Comparison of ENCODE assay signal across 25 mouse cellular contexts in genomic region chr11:112552838-112553237, GRCm38 (mm10).
DNase-seq lines count a peak whose midpoint lies in the region; ATAC-seq and TF ChIP-seq lines count a peak whose summit lies in the region.
"Had no signal": no experiment of that assay in that cellular context is flagged by ENCODE, and none has a peak within 500 bp of the region (broad histone marks: within the 10 kb centered on the region; RNA-seq: fewer than 3 reads in every experiment).

No protein-coding gene starts in this region.

- TF ChIP-seq CTCF in midbrain, postnatal 0 days (IDR thresholded peaks at IDR 0.05) = no peak

- no peaks in the 10 kb centered on the region for H3K27me3 ChIP-seq in forebrain, embryonic 11.5 days (ENCODE audit: control insufficient read depth, insufficient read depth, low read length)
- H3K27me3 ChIP-seq in forebrain, embryonic 15.5 days = no peaks in the 10 kb centered on the region
- no peaks in the 10 kb centered on the region for H3K27me3 ChIP-seq in midbrain, embryonic 11.5 days (ENCODE audit: control insufficient read depth, insufficient read depth, low read length)
- no peaks in the 10 kb centered on the region for H3K27me3 ChIP-seq in midbrain, embryonic 10.5 days (ENCODE audit: low read depth, poor library complexity, severe bottlenecking)
- no peaks in the 10 kb centered on the region for H3K27me3 ChIP-seq in midbrain, embryonic 14.5 days (ENCODE audit: control insufficient read depth, insufficient read depth, low read length)
- no peaks in the 10 kb centered on the region for H3K27me3 ChIP-seq in midbrain, postnatal 0 days (ENCODE audit: insufficient read depth, low read length)
- no peaks in the 10 kb centered on the region for H3K27me3 ChIP-seq in embryonic facial prominence, embryonic 11.5 days (ENCODE audit: control insufficient read depth, insufficient read depth, low read length)
- H3K27me3 ChIP-seq: heart, embryonic 13.5 days had no signal

- no peaks in the 10 kb centered on the region for H3K9me3 ChIP-seq in forebrain, embryonic 11.5 days (ENCODE audit: control insufficient read depth, low read length)
- no peaks in the 10 kb centered on the region for H3K9me3 ChIP-seq in forebrain, embryonic 15.5 days
- H3K9me3 ChIP-seq in midbrain, embryonic 11.5 days (ENCODE audit: control insufficient read depth, low read length) = no peaks in the 10 kb centered on the region
- H3K9me3 ChIP-seq in midbrain, embryonic 10.5 days (replicated peaks) = no peaks in the 10 kb centered on the region
- no peaks in the 10 kb centered on the region for H3K9me3 ChIP-seq in midbrain, embryonic 14.5 days (ENCODE audit: control insufficient read depth, low read length)
- no peaks in the 10 kb centered on the region for H3K9me3 ChIP-seq in midbrain, postnatal 0 days (ENCODE audit: low read length)
- H3K9me3 ChIP-seq in embryonic facial prominence, embryonic 11.5 days (replicated peaks; ENCODE audit: control insufficient read depth, low read length) = no peaks in the 10 kb centered on the region
- H3K9me3 ChIP-seq: heart, embryonic 10.5 days; heart, embryonic 13.5 days had no signal

- WGBS in forebrain, embryonic 11.5 days = 28% methylated on average over 6 of the region's 6 CpGs
- WGBS in forebrain, embryonic 15.5 days = 16% methylated on average over 6 of the region's 6 CpGs
- WGBS in midbrain, embryonic 11.5 days = 31% methylated on average over 6 of the region's 6 CpGs
- WGBS in midbrain, embryonic 10.5 days = 52% methylated on average over 6 of the region's 6 CpGs
- 11% methylated on average over 6 of the region's 6 CpGs for WGBS in midbrain, embryonic 14.5 days
- 25% methylated on average over 6 of the region's 6 CpGs for WGBS in midbrain, postnatal 0 days
- whole genome bisulfite sequencing in embryonic facial prominence, embryonic 11.5 days = 43% methylated on average over 6 of the region's 6 CpGs

- H3K9ac ChIP-seq in forebrain, embryonic 11.5 days (ENCODE audit: low read length) = no peak overlapping the region
- no peak overlapping the region for H3K9ac ChIP-seq in forebrain, embryonic 15.5 days (replicated peaks)
- no peak overlapping the region for H3K9ac ChIP-seq in midbrain, embryonic 11.5 days (ENCODE audit: low read length)
- H3K9ac ChIP-seq in midbrain, embryonic 14.5 days (replicated peaks; ENCODE audit: low read length) = no peak overlapping the region
- H3K9ac ChIP-seq in midbrain, postnatal 0 days (replicated peaks; ENCODE audit: low read length, poor library complexity, severe bottlenecking) = no peak overlapping the region
- H3K9ac ChIP-seq in embryonic facial prominence, embryonic 11.5 days (replicated peaks; ENCODE audit: low read length) = no peak overlapping the region
- H3K9ac ChIP-seq: heart, embryonic 13.5 days; hindbrain, embryonic 14.5 days had no signal

- no peaks in the 10 kb centered on the region; the same call in 1 of the 2 replicates for H3K4me1 ChIP-seq in forebrain, embryonic 11.5 days (replicated peaks; ENCODE audit: control insufficient read depth, insufficient read depth, low read length)
- peaks cover 13% of the 10 kb centered on the region for H3K4me1 ChIP-seq in forebrain, embryonic 15.5 days
- H3K4me1 ChIP-seq in midbrain, embryonic 11.5 days (ENCODE audit: control insufficient read depth, insufficient read depth, low read length) = peaks cover 12% of the 10 kb centered on the region
- H3K4me1 ChIP-seq in midbrain, embryonic 10.5 days = peaks cover 23% of the 10 kb centered on the region
- H3K4me1 ChIP-seq in midbrain, embryonic 14.5 days (ENCODE audit: control insufficient read depth, insufficient read depth, low read length) = peaks cover 3% of the 10 kb centered on the region; the same call in 1 of the 2 replicates
- no peaks in the 10 kb centered on the region for H3K4me1 ChIP-seq in midbrain, postnatal 0 days (ENCODE audit: insufficient read depth, low read length)
- no peaks in the 10 kb centered on the region for H3K4me1 ChIP-seq in embryonic facial prominence, embryonic 11.5 days (ENCODE audit: control insufficient read depth, insufficient read depth, low read length)
- H3K4me1 ChIP-seq: heart, embryonic 10.5 days; heart, embryonic 13.5 days had no signal

- H3K4me3 ChIP-seq in forebrain, embryonic 11.5 days (ENCODE audit: low read depth, low read length) = no peak overlapping the region
- H3K4me3 ChIP-seq in forebrain, embryonic 15.5 days = no peak overlapping the region
- no peak overlapping the region for H3K4me3 ChIP-seq in midbrain, embryonic 11.5 days (ENCODE audit: low read depth, low read length)
- H3K4me3 ChIP-seq in midbrain, embryonic 10.5 days = no peak overlapping the region
- no peak overlapping the region for H3K4me3 ChIP-seq in midbrain, embryonic 14.5 days (replicated peaks; ENCODE audit: low read depth, low read length)
- no peak overlapping the region for H3K4me3 ChIP-seq in midbrain, postnatal 0 days (ENCODE audit: low read depth, low read length)
- no peak overlapping the region for H3K4me3 ChIP-seq in embryonic facial prominence, embryonic 11.5 days (ENCODE audit: low read depth, low read length)
- H3K4me3 ChIP-seq: heart, adult 2 months; heart, embryonic 10.5 days; heart, embryonic 13.5 days had no signal

- H3K4me2 ChIP-seq in forebrain, embryonic 11.5 days (ENCODE audit: low read depth, low read length, severe bottlenecking) = no peak overlapping the region
- H3K4me2 ChIP-seq in forebrain, embryonic 15.5 days (replicated peaks) = no peak overlapping the region
- H3K4me2 ChIP-seq in midbrain, embryonic 11.5 days = no peak overlapping the region
- no peak overlapping the region for H3K4me2 ChIP-seq in midbrain, embryonic 14.5 days (ENCODE audit: low read length)
- no peak overlapping the region for H3K4me2 ChIP-seq in midbrain, postnatal 0 days (ENCODE audit: low read depth, low read length, poor library complexity, severe bottlenecking)
- no peak overlapping the region for H3K4me2 ChIP-seq in embryonic facial prominence, embryonic 11.5 days (ENCODE audit: low read depth, low read length)
- H3K4me2 ChIP-seq: heart, embryonic 13.5 days; hindbrain, embryonic 14.5 days had no signal

- H3K27ac ChIP-seq in forebrain, embryonic 11.5 days (ENCODE audit: low read depth, low read length) = no peak overlapping the region
- no peak overlapping the region for H3K27ac ChIP-seq in forebrain, embryonic 15.5 days (replicated peaks)
- H3K27ac ChIP-seq in midbrain, embryonic 11.5 days (ENCODE audit: low read depth, low read length) = no peak overlapping the region
- H3K27ac ChIP-seq in midbrain, embryonic 10.5 days (replicated peaks) = no peak overlapping the region
- no peak overlapping the region for H3K27ac ChIP-seq in midbrain, embryonic 14.5 days (replicated peaks; ENCODE audit: low read depth, low read length)
- no peak overlapping the region for H3K27ac ChIP-seq in midbrain, postnatal 0 days (ENCODE audit: low read depth, low read length)
- H3K27ac ChIP-seq in embryonic facial prominence, embryonic 11.5 days (replicated peaks; ENCODE audit: low read depth, low read length) = no peak overlapping the region
- H3K27ac ChIP-seq: heart, adult 2 months; heart, embryonic 10.5 days; heart, embryonic 13.5 days; hindbrain, embryonic 14.5 days; hindbrain, postnatal 0 days had no signal

- H3K36me3 ChIP-seq in forebrain, embryonic 11.5 days (ENCODE audit: control insufficient read depth, insufficient read depth, low read length) = no peaks in the 10 kb centered on the region
- H3K36me3 ChIP-seq in forebrain, embryonic 15.5 days = no peaks in the 10 kb centered on the region
- H3K36me3 ChIP-seq in midbrain, embryonic 11.5 days (ENCODE audit: control insufficient read depth, insufficient read depth, low read length) = no peaks in the 10 kb centered on the region
- no peaks in the 10 kb centered on the region for H3K36me3 ChIP-seq in midbrain, embryonic 10.5 days
- H3K36me3 ChIP-seq in midbrain, embryonic 14.5 days (ENCODE audit: control insufficient read depth, insufficient read depth, low read length) = no peaks in the 10 kb centered on the region
- no peaks in the 10 kb centered on the region for H3K36me3 ChIP-seq in midbrain, postnatal 0 days (ENCODE audit: insufficient read depth, low read length)
- H3K36me3 ChIP-seq in embryonic facial prominence, embryonic 11.5 days (replicated peaks; ENCODE audit: control insufficient read depth, insufficient read depth, low read depth, low read length) = no peaks in the 10 kb centered on the region
- H3K36me3 ChIP-seq: heart, embryonic 10.5 days; heart, embryonic 13.5 days had no signal

- 0 out of 2 replicates have a peak, but pooled peaks have one; percentile 5 for ATAC-seq in forebrain, embryonic 11.5 days (replicated peaks; ENCODE audit: low FRiP score)
- ATAC-seq in forebrain, embryonic 15.5 days (replicated peaks) = no peak
- peak; percentile 24; the same call in 1 of the 2 replicates for ATAC-seq in midbrain, embryonic 11.5 days (ENCODE audit: low FRiP score)
- ATAC-seq in midbrain, embryonic 14.5 days (ENCODE audit: low FRiP score, low TSS enrichment) = no peak
- ATAC-seq in midbrain, postnatal 0 days (ENCODE audit: low FRiP score) = no peak
- no peak for ATAC-seq in embryonic facial prominence, embryonic 11.5 days (replicated peaks; ENCODE audit: insufficient number of reproducible peaks, low FRiP score, low TSS enrichment, low read depth)
- ATAC-seq: CD4-positive, CD25-positive, alpha-beta regulatory T cell, adult 4 months; hindbrain, postnatal 0 days; inflammation-experienced regulatory T-cells, adult 6 months; intestine, embryonic 16.5 days had no signal

- DNase-seq in forebrain, embryonic 11.5 days (ENCODE audit: low spot score) = no peak
- peak; percentile 78 for DNase-seq in midbrain, embryonic 11.5 days (ENCODE audit: low spot score, missing footprints)
- DNase-seq in midbrain, embryonic 10.5 days (ENCODE audit: low spot score) = no peak
- peak; percentile 37 for DNase-seq in midbrain, embryonic 14.5 days
- no peak for DNase-seq in midbrain, postnatal 0 days (ENCODE audit: low spot score)
- peak; percentile 12 for DNase-seq in embryonic facial prominence, embryonic 11.5 days (ENCODE audit: low spot score)
- no peak for DNase-seq in gastrocnemius, postnatal 10 days
- DNase-seq: adrenal gland, adult 2 months; adrenal gland, postnatal 14 days; cerebellum, adult 11-12 months; cerebellum, adult 8-10 months; cerebellum, postnatal 10 days; cerebellum, postnatal 36 days; gastrocnemius, postnatal 36 days; heart, adult 2 months; heart, postnatal 14 days; heart, postnatal 4 days had no signal

Comparison
In these comparisons a context has a peak if more than half of its experiments do, and no peak if none do; other contexts are left out.
1. ATAC-seq: peak in forebrain, embryonic 11.5 days (single experiment) and midbrain, embryonic 11.5 days (single experiment); none in forebrain, embryonic 15.5 days (single experiment), midbrain, embryonic 14.5 days (single experiment), midbrain, postnatal 0 days (single experiment) and embryonic facial prominence, embryonic 11.5 days (single experiment).
2. DNase-seq: peak in midbrain, embryonic 11.5 days (single experiment), midbrain, embryonic 14.5 days (single experiment) and embryonic facial prominence, embryonic 11.5 days (single experiment); none in forebrain, embryonic 11.5 days (single experiment), midbrain, embryonic 10.5 days (single experiment), midbrain, postnatal 0 days (single experiment) and gastrocnemius, postnatal 10 days (single experiment).